Mouse (Mus musculus) thymus, adult 2 months (tissue): Measurements from ENCODE around the gene Zfp638.
"Not testable (repeated sequence)": the region's sequence is repeated elsewhere in the genome, so short reads cannot be mapped to it uniquely, and the experiment has no call there.

Experiments
- CTCF ChIP-seq: fragments of 200-500 bp; IDR thresholded peaks from 2 replicates; pipeline ENCODE4 v1.5.1; 2012; ENCODE audit warnings: mild to moderate bottlenecking, control low read depth, low read length, moderate library complexity, borderline replicate concordance; ENCODE audit not compliant: control insufficient read depth, poor library complexity, insufficient read depth; ENCODE audit errors: extremely low read depth
- POLR2A ChIP-seq: fragments of 200-500 bp; IDR thresholded peaks from 2 replicates; pipeline ENCODE4 v1.6.1; 2012; ENCODE audit warnings: mild to moderate bottlenecking, low read length, control low read depth, moderate library complexity; ENCODE audit not compliant: control insufficient read depth, poor library complexity, insufficient read depth; ENCODE audit errors: extremely low read depth

GRCm38 (mm10) chr6:83832393-83832792, 34.5 kb upstream of the Zfp638 start:
- TF ChIP-seq POLR2A, CTCF: not testable (repeated sequence)
